In the genomic region with DNA sequence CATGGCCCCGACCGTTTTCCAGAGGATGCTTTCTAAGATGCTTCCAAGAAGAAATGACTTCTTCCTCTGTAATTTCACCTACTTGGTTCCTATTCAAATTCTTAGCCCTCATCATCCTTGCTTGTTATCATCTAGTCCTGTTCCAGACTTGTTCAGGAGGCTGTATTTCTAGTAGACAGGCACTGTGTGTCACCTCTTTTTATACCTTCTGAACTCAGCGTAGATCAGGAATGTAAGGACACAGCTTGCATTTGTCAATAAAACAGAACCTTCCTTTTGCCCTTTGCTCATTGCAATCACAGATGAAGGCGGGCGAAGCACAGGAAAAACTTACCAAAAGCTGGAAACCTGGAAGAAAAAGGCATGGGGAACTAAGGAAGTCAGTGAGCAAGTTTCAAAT, we compare ENCODE assay signal across 39 mouse cellular contexts. TPM values are rescaled to one million over a fixed set of nuclear protein-coding genes. Genes with fewer than 3 reads are reported as not detected.
"Had no signal": no experiment of that assay in that cellular context is flagged by ENCODE, and none has a peak within 500 bp of the region (broad histone marks: within the 10 kb centered on the region; RNA-seq: fewer than 3 reads in every experiment).

TSS of gene Asic5 (plus strand) at position 301 of the 400 bp plus-strand sequence.

- H3K9me3 ChIP-seq: heart, embryonic 10.5 days; heart, embryonic 12.5 days; hindbrain, embryonic 10.5 days; hindbrain, embryonic 12.5 days; intestine, embryonic 15.5 days; limb, embryonic 13.5 days; limb, embryonic 15.5 days; liver, embryonic 13.5 days; liver, embryonic 15.5 days had no signal

- H3K4me1 ChIP-seq: hindbrain, embryonic 10.5 days; hindbrain, embryonic 12.5 days; intestine, embryonic 15.5 days; limb, embryonic 13.5 days; limb, embryonic 15.5 days; liver, embryonic 13.5 days; liver, embryonic 15.5 days had no signal

- H3K27me3 ChIP-seq: heart, embryonic 12.5 days; hindbrain, embryonic 12.5 days; intestine, embryonic 15.5 days; limb, embryonic 13.5 days; limb, embryonic 15.5 days; liver, embryonic 13.5 days; liver, embryonic 15.5 days had no signal

- DNase-seq: gastrocnemius, adult 2 months; gastrocnemius, postnatal 10 days; gastrocnemius, postnatal 25 days; heart, adult 18-20 months; heart, postnatal 10 days; heart, postnatal 4 days; kidney, adult 18-20 months; kidney, adult 8-10 months; kidney, postnatal 10 days; kidney, postnatal 25 days; kidney, postnatal 4 days; layer of hippocampus, adult 9-11 months; left cerebral cortex, postnatal 4 days; liver, embryonic 13.5 days had no signal

- H3K4me2 ChIP-seq: heart, embryonic 12.5 days; hindbrain, embryonic 12.5 days; hindbrain, embryonic 14.5 days; intestine, embryonic 15.5 days; limb, embryonic 13.5 days; limb, embryonic 15.5 days; liver, embryonic 13.5 days; liver, embryonic 15.5 days had no signal

- H3K9ac ChIP-seq: heart, embryonic 12.5 days; hindbrain, embryonic 12.5 days; hindbrain, embryonic 14.5 days; intestine, embryonic 15.5 days; limb, embryonic 13.5 days; limb, embryonic 15.5 days; liver, embryonic 13.5 days; liver, embryonic 15.5 days had no signal

- H3K4me3 ChIP-seq: gastrocnemius, adult 2 months; heart, embryonic 10.5 days; heart, embryonic 12.5 days; hindbrain, embryonic 10.5 days; hindbrain, embryonic 12.5 days; intestine, embryonic 15.5 days; left cerebral cortex, adult 2 months; limb, embryonic 13.5 days; limb, embryonic 15.5 days; liver, embryonic 13.5 days; liver, embryonic 15.5 days had no signal

- H3K27ac ChIP-seq: gastrocnemius, adult 2 months; heart, embryonic 10.5 days; hindbrain, embryonic 10.5 days; hindbrain, embryonic 12.5 days; hindbrain, embryonic 14.5 days; intestine, embryonic 15.5 days; left cerebral cortex, adult 2 months; limb, embryonic 13.5 days; limb, embryonic 15.5 days; liver, embryonic 13.5 days; liver, embryonic 15.5 days had no signal

- H3K36me3 ChIP-seq: heart, embryonic 10.5 days; heart, embryonic 12.5 days; hindbrain, embryonic 10.5 days; hindbrain, embryonic 12.5 days; intestine, embryonic 15.5 days; limb, embryonic 13.5 days; limb, embryonic 15.5 days; liver, embryonic 13.5 days; liver, embryonic 15.5 days had no signal

- ATAC-seq: hindbrain, embryonic 16.5 days; inflammation-experienced regulatory T-cells, adult 6 months; intestine, embryonic 15.5 days; intestine, postnatal 0 days had no signal

RNA-seq across cellular contexts. Expression of gene Asic5, which starts in this region (rescaled TPM):
- total RNA-seq: gastrocnemius, adult 2 months; gastrocnemius, postnatal 10 days; gastrocnemius, postnatal 25 days; gastrocnemius, postnatal 4 days; granulocyte monocyte progenitor cell, adult 5-6 weeks; heart, adult 18-20 months; heart, adult 8-10 months; heart, postnatal 10 days; heart, postnatal 25 days; heart, postnatal 4 days; layer of hippocampus, adult 8-10 months; layer of hippocampus, postnatal 25 days; left cerebral cortex, adult 2 months; left cerebral cortex, postnatal 25 days; left cerebral cortex, postnatal 4 days had no signal
- polyA plus RNA-seq: frontal cortex, adult 2 months; heart, embryonic 10.5 days; heart, embryonic 12.5 days; heart, embryonic 14.5 days; heart, embryonic 16.5 days; hindbrain, embryonic 10.5 days; hindbrain, embryonic 12.5 days; hindbrain, embryonic 14.5 days; hindbrain, embryonic 16.5 days; inflammation-experienced regulatory T-cells, adult 6 months; kidney, embryonic 14.5 days; limb, embryonic 11.5 days; limb, embryonic 13.5 days; limb, embryonic 15.5 days; liver, embryonic 13.5 days; liver, embryonic 15.5 days had no signal
